Mouse (Mus musculus) kidney, postnatal 10 days (tissue): ENCODE results near the gene Olfr201.
"Not testable (repeated sequence)": the region's sequence is repeated elsewhere in the genome, so short reads cannot be mapped to it uniquely, and the experiment has no call there.

Experiments
- DNase-seq: peaks from one replicate; pipeline ENCODE4 v3.0.0; 2021; ENCODE audit warnings: mixed read lengths

The Olfr201 gene

GRCm38 (mm10) chr16:59272532-59272931 lies at the start of gene Olfr201:
TSS of gene Olfr201 (minus strand) at chr16:59272632.
- not testable (repeated sequence) for DNase-seq

- DNase-seq, result no peak
Measured at GRCm38 (mm10) chr16:59318148-59318547, 45.7 kb upstream of the Olfr201 start, which contains the start of gene Olfr204. TSS of gene Olfr204 (minus strand) at chr16:59318248.

- no peak for DNase-seq
Measured at GRCm38 (mm10) chr16:59298581-59298980, 26.1 kb upstream of the Olfr201 start, which contains the start of gene Olfr203. TSS of gene Olfr203 (plus strand) at chr16:59298881.

GRCm38 (mm10) chr16:59287576-59287975 lies 15.1 kb upstream of the Olfr201 start:
- not testable (repeated sequence) for DNase-seq

- no peak for DNase-seq
Measured at GRCm38 (mm10) chr16:59286693-59287092, 14.3 kb upstream of the Olfr201 start, which contains the start of gene Olfr202. TSS of gene Olfr202 (minus strand) at chr16:59286793.

- no peak for DNase-seq
Measured at GRCm38 (mm10) chr16:59283476-59283875, 11.0 kb upstream of the Olfr201 start.

- DNase-seq, result no peak
Measured at GRCm38 (mm10) chr16:59280542-59280941, 8.1 kb upstream of the Olfr201 start.

- not testable (repeated sequence) for DNase-seq
Measured at GRCm38 (mm10) chr16:59269097-59269496, 3.3 kb downstream of the Olfr201 start.

GRCm38 (mm10) chr16:59249684-59250083 lies 22.7 kb downstream of the Olfr201 start:
- no peak for DNase-seq

- not testable (repeated sequence) for DNase-seq
Measured at GRCm38 (mm10) chr16:59219667-59220066, 52.8 kb downstream of the Olfr201 start, which contains the start of gene Olfr199. TSS of gene Olfr199 (minus strand) at chr16:59219767.

- DNase-seq, result not testable (repeated sequence)
Measured at GRCm38 (mm10) chr16:59217861-59218260, 54.6 kb downstream of the Olfr201 start.
